Mouse (Mus musculus) telencephalon, adult 2 months (tissue): ENCODE results near the gene C2cd4c.
A peak's percentile ranks its signal among the peaks of the same experiment; 100 is the strongest.

Experiments
- DNase-seq: peaks from one replicate; pipeline ENCODE4 v3.0.0-alpha.2; 2011; ENCODE audit warnings: low read depth, low spot score

C2cd4c gene

DNA sequence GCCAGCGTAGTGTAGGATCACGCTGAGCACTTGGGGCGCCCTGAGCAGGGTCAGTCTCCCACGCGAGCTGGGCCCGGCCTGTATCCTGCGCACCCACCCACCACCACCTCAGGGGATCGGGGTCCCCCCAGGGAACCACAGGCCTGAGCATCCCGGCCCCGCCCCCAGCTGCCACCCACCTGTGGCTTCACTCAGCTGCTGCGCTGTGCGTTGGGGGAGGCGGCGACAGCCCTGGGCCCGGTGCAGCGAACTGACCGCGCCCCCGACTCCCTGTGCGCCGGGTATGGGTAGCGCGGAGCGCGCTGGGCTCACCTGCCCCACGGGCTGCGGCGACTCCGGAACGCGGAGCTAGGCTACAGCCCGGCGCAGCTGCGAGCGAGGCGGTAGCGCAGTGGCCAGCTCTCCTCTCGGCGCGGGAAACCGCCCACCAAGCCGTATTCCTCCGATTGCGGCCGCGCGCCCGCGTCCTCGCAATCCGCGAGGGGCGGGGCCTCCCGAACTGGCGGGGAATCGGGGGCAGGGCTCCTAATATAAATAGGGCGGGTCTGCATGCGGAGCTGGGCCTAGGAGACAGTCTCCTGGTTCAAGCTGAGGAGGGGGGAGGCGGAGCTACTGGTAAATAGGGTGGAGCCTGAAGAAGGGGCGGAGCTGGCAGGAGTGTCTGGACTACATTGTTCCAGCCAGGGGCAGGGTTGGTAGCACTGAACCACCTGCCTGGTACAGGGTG is at the start of gene C2cd4c:
Gene C2cd4c (minus strand): TSS at position 448 of the 727 bp plus-strand sequence.
- DNase-seq = peak; percentile 62

DNA sequence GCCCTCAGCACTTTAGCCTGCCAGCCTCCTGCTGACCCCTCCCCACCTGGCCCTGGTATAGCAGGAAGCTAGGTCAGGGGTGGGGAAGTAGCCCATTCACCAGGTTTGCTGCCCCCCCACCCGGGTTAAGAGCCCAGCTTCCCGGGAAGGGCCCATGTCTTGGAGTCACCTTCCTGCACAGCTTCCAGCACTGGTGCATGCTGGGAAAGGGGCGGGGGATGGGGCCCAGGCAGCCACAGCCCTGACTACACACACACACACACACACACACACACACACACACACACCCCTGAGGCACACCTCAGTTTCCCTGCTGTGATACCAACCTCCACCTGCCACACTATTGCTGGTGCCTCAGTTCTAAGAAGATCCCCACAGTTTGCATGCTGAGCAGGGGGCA is 48.0 kb upstream of the C2cd4c start:
- DNase-seq = no peak

DNA sequence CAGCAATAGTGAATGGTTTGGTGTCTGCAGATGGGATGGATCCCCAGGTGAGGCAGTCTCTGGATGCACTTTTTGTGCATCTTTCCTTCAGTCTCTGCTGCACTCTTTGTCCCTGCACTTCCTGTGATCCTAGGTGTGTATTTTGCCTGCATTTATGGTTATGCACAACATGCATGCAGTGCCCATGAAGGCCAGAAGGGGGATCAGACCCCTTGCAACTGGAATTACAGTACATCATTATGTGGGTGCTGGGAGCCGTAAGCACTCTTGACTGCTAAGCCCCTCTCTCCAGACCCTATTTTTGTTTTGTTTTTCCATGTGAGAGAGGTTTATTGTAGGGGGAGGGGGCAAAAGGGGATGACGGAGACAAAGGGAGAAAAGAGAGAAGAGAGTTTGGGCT is 46.5 kb upstream of the C2cd4c start:
- DNase-seq = no peak

DNA sequence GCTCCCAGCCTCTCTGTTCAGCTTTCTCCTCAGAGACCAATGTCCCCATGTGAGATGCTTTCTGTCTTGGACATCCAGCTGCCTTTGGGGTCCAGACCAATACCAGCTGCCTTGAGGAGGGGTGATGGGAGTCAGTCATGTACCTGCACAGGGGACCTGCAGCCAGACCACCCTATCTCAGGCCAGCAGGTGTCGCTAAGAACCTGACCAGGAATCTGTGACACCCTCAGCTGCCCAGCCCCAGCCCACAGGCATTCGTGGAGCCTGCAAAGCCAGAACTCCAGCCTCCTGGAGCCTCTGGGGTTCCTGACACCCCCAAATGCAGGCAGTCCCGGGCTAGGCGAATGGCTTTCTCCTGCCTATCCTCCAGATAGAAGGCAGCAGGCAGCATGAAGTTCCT is 45.0 kb upstream of the C2cd4c start:
- DNase-seq = no peak

DNA sequence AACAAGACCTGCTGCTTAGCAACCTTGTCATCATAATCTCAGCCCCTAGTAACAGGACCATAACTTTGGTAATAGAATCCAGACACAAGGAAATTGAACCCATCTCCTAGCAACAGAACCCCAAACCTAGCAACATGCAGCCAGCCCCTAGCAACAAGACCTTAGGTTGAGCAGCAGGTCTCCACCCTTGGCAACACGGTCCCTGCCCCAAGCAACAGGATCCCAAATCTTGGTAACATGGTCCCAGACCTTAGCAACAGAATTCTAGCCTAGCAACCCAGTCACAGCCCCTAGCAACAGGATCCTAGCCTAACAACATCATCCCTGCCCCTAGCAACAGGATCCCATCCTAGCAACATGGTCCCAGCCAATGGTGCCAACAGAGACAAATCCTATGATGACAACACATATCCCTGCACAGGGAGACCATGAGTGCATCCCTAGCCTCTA is 41.1 kb upstream of the C2cd4c start:
- peak; percentile 69 for DNase-seq

DNA sequence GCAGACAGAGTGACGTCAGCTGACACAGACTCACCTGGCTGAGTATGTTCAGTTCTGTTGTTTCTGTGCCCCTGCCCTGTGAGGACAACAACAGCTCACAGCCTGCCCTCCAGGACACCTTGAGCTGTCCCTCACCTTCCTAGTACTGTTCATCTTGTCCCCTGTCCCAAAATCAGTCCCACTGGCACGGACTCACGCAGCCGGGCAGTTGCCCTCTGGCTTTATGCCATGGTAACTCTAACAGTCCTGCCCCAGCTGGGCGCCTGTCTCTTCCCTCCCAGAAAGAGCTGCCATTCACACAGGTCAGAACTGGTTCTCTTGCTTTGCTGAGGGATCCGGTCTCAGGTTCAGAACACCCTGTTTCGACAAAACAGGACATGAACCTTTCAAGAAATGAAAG is 39.0 kb upstream of the C2cd4c start:
- no peak for DNase-seq

DNA sequence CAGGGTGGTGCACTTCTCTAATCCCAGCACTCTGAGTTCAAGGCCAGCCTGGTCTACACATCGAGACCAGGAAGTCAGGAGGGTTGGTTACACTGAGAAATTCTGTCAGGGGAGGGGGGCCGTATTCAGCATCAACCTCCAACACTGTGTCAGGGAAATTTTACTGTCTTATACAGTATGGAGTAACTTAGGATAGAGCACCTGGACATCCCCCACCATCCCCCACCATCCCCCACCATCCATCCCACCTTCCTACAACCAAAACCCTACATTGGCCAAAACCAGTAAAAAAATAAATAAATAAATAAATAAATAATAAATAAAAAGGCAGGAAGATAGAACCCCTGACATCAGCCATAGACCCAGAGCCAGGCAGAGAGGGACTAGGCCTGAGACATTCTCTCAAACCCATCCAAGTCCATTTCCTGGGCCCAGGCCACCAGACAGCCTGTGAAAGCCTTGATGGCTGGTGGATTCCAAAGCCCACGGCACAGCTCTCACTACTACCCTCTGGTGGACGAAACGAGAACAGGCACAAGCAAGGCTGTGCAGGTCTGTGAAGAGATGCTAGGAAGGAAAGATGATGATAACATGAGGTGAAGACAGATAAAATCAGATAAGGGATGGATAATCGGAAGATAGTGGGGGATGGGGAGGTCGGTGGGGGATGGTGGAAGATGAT is 35.4 kb upstream of the C2cd4c start:
- no peak for DNase-seq

DNA sequence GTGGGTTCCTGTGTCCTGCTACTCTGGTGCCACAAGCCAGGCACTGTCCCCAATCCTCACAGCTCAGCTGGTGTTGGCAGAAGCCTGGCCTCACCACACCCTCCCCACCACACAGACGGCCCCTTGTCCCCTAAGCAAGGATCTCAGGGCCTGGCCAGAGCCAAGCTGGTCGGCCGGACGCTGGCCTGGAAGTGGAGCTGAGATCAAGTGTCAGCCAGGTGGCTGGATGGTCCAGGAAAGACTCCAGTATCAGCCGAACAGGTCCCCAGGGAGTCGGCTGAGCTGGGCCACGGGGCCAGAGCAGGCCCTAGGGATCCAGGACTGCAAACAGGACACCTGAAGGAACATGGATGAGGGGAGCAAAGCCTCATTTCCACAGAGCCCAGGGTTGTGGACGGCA is 31.9 kb upstream of the C2cd4c start, which contains the start of gene Odf3l2:
Gene Odf3l2 (minus strand): TSS at position 28 of the 400 bp plus-strand sequence.
- DNase-seq = no peak

DNA sequence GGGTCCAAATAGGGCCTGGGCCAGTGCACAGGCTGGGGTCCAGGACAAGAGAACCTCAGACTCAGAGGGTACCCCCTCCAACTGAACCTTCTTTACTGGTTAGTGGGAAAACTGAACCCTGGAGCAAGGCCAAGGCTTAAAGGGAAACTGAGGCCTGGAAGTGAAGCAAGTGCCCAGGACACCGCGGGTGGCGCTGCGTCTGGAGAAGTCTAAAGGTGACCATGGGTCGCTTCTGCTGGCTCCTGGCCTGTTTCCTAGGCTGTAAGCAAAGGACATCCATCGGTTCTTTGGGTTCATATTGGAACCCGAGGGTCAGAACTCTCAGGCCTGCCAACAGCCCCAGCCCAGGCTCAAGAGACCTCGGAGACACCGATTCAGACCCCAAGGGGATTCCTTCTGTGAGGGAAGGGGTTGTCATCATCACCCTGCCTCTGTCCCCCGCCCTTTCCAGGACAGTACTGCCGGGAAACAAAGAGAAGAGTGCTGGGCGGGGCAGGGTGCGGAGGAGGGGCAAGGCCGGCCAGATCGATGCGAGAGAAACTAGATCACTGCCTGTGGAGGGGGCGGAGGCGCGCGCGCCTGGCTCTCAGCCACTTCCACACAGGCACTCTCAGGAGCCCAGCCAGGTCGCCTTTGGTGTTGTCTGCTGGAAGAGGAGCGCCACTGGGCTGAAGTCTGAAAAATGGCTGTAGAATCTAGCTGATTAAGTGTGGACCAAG is 24.8 kb upstream of the C2cd4c start:
- no peak for DNase-seq

DNA sequence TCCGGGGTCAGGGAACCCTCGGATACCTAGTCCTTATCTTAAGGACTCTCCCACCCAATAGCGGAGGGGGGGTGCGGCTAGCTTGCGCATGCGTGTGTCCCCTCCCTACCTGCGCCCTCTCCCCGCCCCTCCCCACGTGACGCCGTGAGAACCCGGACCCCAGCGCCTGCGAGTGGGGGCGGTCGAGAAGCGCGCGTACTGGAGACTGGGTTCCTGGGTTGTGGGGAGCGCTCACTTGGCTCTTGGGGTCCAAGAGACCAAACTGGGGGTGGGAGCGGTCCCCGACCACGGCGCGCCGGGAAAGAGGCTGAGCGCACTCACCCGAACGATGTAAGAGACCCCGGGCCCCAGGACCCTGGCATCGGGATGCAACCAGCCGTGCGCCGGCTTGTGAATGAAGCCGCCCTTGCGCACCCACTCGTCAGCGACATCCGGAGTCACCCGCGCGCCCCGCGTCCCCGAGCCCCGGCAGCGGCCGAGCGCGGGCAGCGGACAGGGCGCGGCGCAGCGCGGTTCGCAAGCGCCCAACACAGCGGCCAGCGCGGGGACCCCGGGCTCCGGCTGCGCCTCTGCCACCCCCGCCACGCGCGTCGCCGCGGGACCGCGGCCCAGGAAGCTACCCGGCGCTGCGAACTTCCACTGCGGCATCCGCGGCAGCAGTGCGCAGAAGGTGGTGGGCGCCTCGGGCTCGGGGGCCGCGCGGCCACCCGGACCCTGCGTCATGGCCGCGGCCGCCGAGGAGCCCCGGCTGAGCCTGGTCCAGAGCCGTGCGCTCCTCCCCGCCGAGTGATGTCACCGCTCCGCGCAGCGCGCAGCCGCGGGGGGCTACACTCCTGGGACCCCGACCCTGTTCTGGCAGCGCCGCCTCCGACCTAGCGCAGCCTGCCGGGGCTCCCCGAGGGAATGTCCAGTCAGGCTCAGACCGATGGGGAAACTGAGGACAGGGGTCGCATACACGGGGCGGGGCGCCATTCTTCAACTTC is 23.6 kb upstream of the C2cd4c start, which contains the start of gene Shc2:
Gene Shc2 (minus strand): TSS at position 791 of the 983 bp plus-strand sequence.
- peak; percentile 74 for DNase-seq

DNA sequence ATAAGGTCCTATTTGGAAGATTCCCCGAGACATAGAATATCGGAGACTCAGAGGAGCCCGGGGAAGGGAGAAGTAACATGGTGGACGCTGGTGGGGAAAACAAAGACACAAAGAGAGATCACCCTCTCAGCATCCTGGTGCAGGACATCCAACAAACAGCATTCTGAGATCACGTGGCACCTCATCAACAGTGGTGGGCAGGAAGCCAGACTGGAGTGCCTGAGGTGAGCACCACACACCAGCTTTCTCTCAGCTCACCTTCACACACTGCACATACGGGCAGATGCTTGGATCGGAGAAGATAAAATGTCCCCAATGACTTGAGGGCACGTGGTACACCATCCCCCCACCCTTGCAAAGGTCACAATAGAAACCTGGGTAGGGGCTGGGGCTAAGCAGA is 22.5 kb upstream of the C2cd4c start:
- DNase-seq = no peak

DNA sequence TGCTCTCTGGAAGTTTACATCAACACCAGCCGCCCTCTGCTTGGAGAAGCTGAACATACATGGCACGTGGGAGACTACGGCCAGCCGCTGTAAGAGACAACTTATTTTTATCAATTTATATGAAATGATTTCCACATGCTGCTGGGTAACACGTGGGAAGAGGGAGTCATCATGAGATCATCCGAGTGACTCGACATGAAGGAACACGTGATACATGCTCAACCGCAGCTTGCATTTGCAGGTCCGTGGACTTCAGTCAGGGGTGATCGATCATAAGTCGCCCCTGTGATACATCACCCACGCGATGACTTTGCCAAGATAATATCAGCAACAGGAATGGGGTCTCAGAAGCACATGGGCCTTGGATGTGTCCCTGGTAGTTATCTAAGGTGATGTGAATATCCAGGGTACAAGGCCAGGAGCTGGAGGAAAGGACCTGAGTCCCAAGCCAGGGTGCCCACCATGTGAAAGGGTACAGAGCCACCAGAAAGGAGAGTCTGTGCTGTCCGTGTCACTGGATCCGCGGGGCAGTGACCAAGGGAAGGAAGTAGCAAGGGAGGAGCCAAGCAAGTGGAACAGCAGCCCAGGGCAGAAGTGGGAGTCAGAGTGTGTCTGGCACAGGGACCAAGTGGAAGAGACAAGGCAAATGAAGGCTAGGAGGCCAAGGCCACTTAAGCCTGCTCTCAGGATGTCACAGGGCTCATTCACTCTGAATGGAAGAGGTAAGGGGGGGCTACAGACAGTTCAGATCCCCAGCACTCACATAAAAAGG is 19.4 kb upstream of the C2cd4c start:
- peak; percentile 51 for DNase-seq

DNA sequence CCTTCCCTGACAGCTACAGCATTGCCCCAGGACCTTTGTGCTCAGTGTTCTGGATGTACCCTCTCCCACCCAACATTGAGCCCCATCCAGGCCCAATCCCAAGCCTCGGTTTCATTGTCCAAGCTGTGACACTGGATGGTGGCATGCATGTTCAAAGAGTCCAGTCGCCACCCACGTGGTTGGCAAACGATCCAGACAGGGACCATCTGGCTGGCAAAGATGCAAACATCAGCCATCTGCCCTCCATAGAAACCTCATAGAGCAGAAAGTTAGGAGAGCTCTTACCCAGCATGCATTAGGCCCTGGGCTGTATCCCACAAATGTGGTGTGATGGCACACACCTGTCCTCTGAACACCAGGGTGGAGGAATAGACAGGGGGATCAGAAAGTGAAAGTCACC is 17.6 kb upstream of the C2cd4c start:
- no peak for DNase-seq

DNA sequence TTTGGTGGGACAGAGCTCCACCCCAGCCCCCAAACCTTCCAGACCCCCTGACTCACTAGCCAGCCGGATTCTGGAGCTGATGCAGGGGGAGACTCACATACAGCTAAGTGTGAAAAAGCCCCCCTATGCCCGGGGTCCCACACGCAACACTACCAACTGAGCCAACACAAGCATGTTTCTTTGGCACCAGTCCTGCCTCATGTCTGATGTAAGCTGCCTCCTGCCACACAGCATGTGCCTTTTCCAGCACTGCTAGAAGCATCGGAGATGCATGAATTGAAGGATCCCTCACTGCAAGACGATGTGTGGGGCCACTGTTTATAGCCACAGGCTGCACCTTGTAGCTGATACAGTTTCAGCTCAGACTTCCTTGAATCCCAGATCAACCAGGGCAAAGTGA is 14.6 kb upstream of the C2cd4c start:
- DNase-seq = no peak

DNA sequence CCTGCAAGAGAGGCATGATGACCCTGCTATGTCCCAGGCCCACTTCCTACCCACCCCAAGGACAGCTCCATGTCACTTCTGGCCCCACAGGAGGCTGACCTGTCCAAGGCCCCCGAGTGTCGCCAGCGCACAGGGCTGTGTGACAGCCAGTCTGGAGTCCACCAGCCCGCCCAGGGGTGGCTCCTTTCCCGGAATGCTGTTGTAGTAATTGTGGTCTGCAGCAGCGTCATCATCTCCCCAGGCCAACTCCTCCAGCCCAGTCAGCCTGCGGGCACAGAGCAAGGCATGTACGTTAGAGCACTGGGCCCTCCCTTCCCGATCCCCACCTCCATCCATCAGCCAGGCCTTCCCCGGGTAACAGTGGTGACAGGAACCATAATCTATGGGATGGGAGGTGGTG is 12.3 kb upstream of the C2cd4c start:
- DNase-seq = no peak

DNA sequence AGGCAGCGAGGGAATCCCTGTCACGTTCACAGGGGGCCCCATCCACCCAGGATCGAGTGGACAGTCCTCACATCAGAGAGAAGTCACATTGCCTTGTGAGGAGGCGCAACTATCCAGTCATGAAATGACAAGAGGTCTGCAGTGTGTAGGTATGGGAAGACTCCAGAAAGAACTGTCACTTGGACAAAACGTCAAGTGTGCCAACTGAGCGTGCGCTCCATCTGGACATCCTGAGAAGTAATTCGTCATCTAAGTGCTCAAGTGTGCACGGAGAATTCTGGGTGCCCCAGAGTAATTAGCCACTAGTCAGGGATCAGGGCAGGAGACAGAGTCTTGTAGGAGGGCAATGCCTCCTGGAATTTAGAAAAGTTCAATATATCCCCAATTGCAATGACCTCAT is 11.6 kb upstream of the C2cd4c start:
- no peak for DNase-seq

DNA sequence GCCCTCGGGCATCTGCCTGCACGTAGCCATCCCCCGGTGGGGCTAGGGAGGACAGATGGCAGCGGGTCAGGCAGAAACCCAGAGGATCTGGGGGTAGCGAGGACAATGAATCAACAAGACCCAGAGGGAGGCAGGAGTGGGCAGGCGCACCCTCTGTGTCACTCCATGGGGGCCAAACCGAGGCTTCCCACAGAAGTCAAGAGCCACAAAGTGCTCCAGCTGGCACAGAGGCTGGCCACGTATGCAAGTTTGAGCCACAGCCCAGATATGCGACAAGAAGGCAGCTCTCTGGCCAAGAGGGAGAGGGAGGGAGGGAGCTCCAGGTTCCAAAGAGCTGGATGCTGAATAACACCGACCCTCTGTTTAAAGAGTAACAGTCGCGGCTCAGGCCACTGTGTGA is 10.1 kb upstream of the C2cd4c start:
- DNase-seq = no peak

DNA sequence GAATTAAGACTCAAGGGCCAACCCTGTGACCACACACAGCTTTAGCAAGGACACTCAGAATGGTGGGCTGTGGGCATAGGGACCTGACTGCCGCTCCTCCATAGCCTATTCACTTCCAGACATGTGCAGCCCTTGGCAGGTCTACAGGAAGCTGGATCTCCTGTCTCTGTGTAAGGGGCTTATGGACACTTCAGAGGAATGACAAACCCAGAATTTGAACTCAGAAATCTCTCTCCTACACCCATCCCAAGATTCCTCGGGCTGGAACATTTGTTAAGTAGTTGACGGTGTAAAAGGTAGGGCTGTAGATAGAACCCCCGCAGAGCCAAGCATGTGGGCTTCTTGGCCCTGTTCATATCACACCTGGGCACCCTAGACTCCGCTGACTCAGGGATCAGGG is 2.6 kb upstream of the C2cd4c start:
- no peak for DNase-seq

DNA sequence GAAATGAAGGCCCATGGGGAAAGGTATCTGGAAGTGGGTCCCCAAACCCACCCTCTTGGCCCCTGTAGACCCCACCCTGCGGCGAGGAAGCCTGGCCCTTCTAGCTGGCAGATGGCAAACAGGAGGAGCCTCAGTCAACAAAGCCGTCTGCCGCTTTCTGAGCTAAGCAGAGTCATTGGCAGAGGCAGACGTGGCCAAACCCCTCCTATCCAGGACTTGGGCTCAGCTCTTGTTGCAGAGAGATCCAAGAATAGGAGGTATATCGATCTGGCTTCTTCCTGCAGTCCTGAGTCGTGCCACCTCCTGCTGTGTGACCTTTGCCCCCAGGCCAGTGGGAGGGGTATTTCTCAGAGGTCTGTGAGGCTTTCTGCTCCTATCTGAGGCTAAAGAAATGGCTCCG is 2.0 kb upstream of the C2cd4c start:
- DNase-seq = no peak

DNA sequence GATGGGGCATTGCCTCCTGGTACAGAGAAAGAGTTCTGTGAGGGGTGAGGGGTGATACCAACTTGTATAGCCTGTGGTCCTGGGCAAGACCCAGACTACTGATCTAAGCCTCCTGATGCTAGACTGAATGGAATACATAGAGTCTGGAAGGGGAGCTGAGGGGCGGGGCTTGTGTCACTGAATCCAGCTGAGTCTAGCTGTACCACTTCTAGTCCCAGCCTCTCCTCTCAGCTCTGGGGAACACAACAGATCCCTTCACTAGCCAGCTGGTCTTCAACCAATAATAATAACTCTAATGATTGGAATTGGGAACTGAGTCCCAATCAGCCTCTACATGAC is 449 bp upstream of the C2cd4c start:
- DNase-seq = no peak
